Mouse (Mus musculus): ENCODE results near the gene Med13l.

Gene Med13l

GRCm38 (mm10) chr5:118782139-118782538, 221.7 kb downstream of the Med13l start:
- DNase-seq (ENCODE audit: low spot score in 2 of 2) = no peak

- no peak for DNase-seq (ENCODE audit: low spot score in 2 of 2)
Observed at GRCm38 (mm10) chr5:118789226-118789625, 228.7 kb downstream of the Med13l start.

GRCm38 (mm10) chr5:118789776-118790175, 229.3 kb downstream of the Med13l start:
- no peak for DNase-seq (ENCODE audit: low spot score in 2 of 2)

- DNase-seq (ENCODE audit: low spot score in 2 of 2) = no peak
Observed at GRCm38 (mm10) chr5:118797811-118798210, 237.3 kb downstream of the Med13l start.

GRCm38 (mm10) chr5:118801592-118801991, 241.1 kb downstream of the Med13l start:
- DNase-seq (ENCODE audit: low spot score in 2 of 2) = no peak

GRCm38 (mm10) chr5:118802036-118802435, 241.6 kb downstream of the Med13l start:
- DNase-seq (ENCODE audit: low spot score in 2 of 2) = no peak

GRCm38 (mm10) chr5:118808946-118809345, 248.5 kb downstream of the Med13l start:
- no peak for DNase-seq (ENCODE audit: low spot score in 2 of 2)

GRCm38 (mm10) chr5:118809588-118809987, 249.1 kb downstream of the Med13l start:
- DNase-seq (ENCODE audit: low spot score in 2 of 2) = no peak

- DNase-seq (ENCODE audit: low spot score in 2 of 2) = no peak
Observed at GRCm38 (mm10) chr5:118811690-118812089, 251.2 kb downstream of the Med13l start.

- DNase-seq (ENCODE audit: low spot score in 2 of 2) = no peak
Observed at GRCm38 (mm10) chr5:118812421-118812820, 251.9 kb downstream of the Med13l start.

- no peak for DNase-seq (ENCODE audit: low spot score in 2 of 2)
Observed at GRCm38 (mm10) chr5:118812947-118813401, 252.5 kb downstream of the Med13l start.

GRCm38 (mm10) chr5:118814052-118814451, 253.6 kb downstream of the Med13l start:
- DNase-seq (ENCODE audit: low spot score in 2 of 2) = peak in 1 of 2 experiments; percentile 34

All from urinary bladder, postnatal 4 days (tissue).